Mouse (Mus musculus) kidney, postnatal 25 days (tissue): ENCODE measurements at regions not wholly inside any gene's neighbourhood (a gene's known extent, or its start where the extent isn't known, plus 50 kb on each side); places are given as distances from the start of the nearest gene placed in this dataset.

Source experiments
- DNase-seq, 2 experiments: peaks; one replicate each; pipeline ENCODE4 v3.0.0; 2021; ENCODE audit warnings: mixed read lengths in 2 of 2

GRCm38 (mm10) chr10:124945257-124945656 is 444.0 kb downstream of the Slc16a7 start:
- DNase-seq, result no peak

GRCm38 (mm10) chr10:124942214-124942613 is 447.1 kb downstream of the Slc16a7 start:
- DNase-seq, result peak in 1 of 2 experiments; percentile 10

- DNase-seq, result no peak
Observed at GRCm38 (mm10) chr10:124927218-124927617, 462.0 kb downstream of the Slc16a7 start.

GRCm38 (mm10) chr10:124900044-124900443 is 489.2 kb downstream of the Slc16a7 start:
- no peak for DNase-seq

GRCm38 (mm10) chr10:124878525-124878924 is 510.7 kb downstream of the Slc16a7 start:
- no peak for DNase-seq

GRCm38 (mm10) chr10:124877706-124878105 is 511.6 kb downstream of the Slc16a7 start:
- no peak for DNase-seq

GRCm38 (mm10) chr10:124872211-124872610 is 517.1 kb downstream of the Slc16a7 start:
- no peak for DNase-seq

GRCm38 (mm10) chr10:124842546-124843113 is 546.6 kb downstream of the Slc16a7 start:
- no peak for DNase-seq

GRCm38 (mm10) chr10:124833930-124834329 is 555.3 kb downstream of the Slc16a7 start:
- DNase-seq, result no peak

- no peak for DNase-seq
Observed at GRCm38 (mm10) chr10:124803997-124804614, 585.2 kb downstream of the Slc16a7 start.
